Mouse (Mus musculus) MEL (cell line): ENCODE results near the gene Tfpt.

Source experiments
- CHD1 ChIP-seq: IDR thresholded peaks from 2 replicates; pipeline ENCODE4 v1.6.1; 2012; ENCODE audit warnings: low read depth, mild to moderate bottlenecking, inconsistent platforms, low read length, improper control_type of control experiment
- EP300 ChIP-seq, 2 experiments: IDR thresholded peaks; 2 replicates each; pipeline ENCODE4 v1.6.1; 2011; ENCODE audit warnings: improper control_type of control experiment in 2 of 2, low read length in 2 of 2, low read depth in 1 of 2, mild to moderate bottlenecking in 1 of 2
- MAFK ChIP-seq: IDR thresholded peaks from 2 replicates; pipeline ENCODE4 v1.6.1; 2011; ENCODE audit warnings: low read depth, mild to moderate bottlenecking, low read length, improper control_type of control experiment, borderline replicate concordance
- POLR2A ChIP-seq, 2 experiments: IDR thresholded peaks; 2 replicates each; pipeline ENCODE4 v1.6.1; 2011 to 2012; ENCODE audit warnings: low read length in 2 of 2, mild to moderate bottlenecking in 2 of 2, control low read depth in 1 of 2, improper control_type of control experiment in 1 of 2, low read depth in 1 of 2, moderate library complexity in 1 of 2; ENCODE audit not compliant: control insufficient read depth in 1 of 2, insufficient read depth in 1 of 2, poor library complexity in 1 of 2
- USF1 ChIP-seq: IDR thresholded peaks from 2 replicates; pipeline ENCODE4 v1.6.1; 2014; ENCODE audit warnings: low read depth, mild to moderate bottlenecking, inconsistent platforms, low read length, improper control_type of control experiment, moderate library complexity

- no peak for TF ChIP-seq CHD1
- no peak for TF ChIP-seq MAFK
- no peak for TF ChIP-seq POLR2A (IDR thresholded peaks at IDR 0.05; ENCODE audit: control insufficient read depth in 1 of 2, insufficient read depth in 1 of 2, low read depth in 1 of 2, low read length in 2 of 2, poor library complexity in 1 of 2)
- no peak for TF ChIP-seq EP300 (IDR thresholded peaks at IDR 0.05; ENCODE audit: low read depth in 1 of 2, low read length in 2 of 2)
- no peak for TF ChIP-seq USF1
Measured at GRCm38 (mm10) chr7:3591534-3591933, 38.2 kb downstream of the Tfpt start.
